Mouse (Mus musculus): Measurements from ENCODE around the gene F13a1.

Gene F13a1

DNA sequence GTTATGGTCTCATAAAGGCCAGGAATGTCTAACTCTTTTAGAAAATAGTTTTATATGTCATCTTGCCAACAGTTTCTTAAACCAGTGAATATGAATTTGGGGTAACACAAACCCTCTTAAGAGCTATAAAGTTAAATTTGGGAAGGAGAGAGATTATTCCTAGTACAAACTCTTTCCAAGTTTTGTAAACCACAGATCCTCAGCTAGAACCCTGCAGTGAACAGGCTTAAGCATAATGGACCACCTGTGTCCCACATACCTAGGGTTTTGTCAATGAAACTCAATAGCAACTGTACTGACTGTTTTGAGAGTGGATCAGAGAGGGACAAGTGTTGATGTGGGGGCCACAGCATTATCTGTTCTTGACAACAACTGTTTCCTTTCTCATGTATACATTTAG, 96.4 kb downstream of the F13a1 start:
- DNase-seq: no peak

DNA sequence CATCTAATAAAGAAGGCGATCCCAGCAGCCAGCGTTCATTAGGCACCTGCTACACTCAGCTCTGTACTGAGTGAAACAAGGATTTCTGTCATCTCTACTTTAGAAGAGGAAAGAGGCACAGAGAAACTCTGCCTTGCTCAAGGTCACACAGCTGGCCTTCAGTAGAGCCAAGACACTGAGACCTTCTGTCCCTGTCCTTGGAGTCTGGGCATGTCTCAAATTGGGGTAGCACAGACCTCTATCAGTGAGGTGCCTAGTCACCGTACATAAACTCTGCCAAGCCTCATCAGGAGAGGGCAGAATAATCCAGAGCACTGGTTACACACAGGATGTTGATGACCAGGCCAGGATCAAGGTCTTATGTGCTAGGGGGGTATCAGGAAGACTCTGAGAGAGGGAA, 108.2 kb downstream of the F13a1 start:
- no peak for DNase-seq

DNA sequence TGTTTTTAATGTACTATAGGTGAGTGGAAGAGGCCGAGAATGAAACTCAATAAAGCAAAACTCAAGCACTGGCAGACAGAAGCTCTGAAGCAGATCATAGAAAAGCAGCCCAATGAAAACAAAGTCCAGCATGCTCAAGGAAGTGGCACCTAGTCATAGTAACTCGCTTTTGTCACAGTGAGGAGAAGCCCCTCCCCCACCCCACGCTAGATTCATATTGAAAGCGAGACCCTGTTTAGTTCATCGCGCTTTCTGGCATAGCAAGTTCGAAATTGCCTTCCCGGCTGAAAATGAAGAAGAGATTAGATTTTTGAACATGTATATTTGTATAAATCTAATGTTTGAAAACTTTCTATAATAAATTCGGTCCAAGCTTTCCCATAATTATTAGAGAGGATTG, 118.0 kb downstream of the F13a1 start:
- no peak for DNase-seq

DNA sequence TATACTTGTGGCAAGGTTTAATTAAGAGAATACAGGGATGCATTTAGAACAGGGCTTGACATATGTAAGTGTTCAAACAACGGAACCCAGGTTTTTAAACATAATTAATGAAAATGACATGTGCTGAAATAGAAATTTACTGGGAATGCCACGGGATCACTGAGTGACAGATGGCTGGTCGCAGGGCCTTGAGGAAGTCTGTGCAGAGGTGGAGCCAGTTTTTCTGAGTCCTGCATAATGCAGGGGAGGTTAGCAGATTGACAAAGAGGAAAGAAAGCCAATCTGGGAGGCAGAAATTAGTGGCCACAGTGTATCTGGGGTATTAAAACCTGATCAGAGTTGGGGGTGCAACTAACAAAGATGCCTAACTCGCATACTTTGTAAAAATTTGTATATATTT, 130.3 kb downstream of the F13a1 start:
- DNase-seq: no peak

DNA sequence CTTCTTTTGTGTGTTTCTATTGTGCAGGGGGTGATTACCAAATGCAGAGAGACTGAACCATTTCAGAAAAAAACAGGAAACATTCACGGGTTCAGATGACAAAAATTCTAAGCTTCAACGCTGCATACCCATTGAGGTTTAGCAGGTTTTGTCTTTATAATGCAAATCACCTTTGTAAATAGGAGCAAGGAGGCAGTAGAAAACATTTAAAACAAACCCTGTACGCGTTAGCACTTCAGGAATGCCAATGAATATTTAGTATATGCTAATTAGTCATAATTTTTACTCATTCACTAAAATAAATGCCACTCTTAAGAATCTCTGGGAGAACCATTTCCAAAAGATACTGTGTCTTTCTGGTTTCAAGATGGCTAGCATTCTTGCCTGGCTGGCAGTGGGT, 146.2 kb downstream of the F13a1 start:
- DNase-seq: no peak

DNA sequence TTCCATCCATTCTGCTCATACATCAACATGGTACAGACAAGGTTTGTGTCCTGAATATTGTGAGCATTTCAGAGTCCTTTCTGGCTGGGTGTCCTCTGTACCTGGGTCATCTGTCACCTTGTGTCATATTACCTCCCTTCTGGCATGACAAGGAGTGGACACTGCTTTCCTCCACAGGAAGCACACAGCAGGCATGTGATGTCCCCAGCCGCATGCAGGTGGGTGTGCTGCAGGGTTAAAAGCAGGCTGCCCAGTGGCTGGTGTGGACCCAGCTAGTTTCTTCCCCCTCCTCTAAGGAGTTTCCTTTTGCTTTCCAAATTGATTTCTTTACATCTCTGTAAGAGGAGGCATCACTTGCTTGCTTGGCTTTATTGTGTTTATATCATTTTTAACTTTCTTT, 146.6 kb downstream of the F13a1 start:
- no peak for DNase-seq

DNA sequence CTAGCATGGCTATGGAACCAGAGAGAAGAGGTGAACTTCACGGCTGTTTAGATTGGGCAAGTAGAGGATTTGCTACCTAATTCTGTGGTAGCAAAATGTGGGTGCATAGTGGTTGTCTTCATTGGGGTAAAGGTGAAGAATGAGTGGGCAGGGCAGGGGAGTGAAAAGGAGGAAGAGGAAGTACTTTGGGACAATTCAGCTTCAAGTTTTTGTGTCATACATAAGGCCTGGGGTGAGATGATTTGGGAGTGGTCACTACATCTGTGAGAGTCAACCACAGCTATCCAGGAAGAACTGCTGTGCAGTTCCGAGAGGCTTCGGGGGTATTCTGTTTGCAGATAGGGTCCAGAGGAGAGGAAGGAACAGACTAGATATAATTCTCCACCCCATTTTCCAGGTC, 148.4 kb downstream of the F13a1 start:
- no peak for DNase-seq

DNA sequence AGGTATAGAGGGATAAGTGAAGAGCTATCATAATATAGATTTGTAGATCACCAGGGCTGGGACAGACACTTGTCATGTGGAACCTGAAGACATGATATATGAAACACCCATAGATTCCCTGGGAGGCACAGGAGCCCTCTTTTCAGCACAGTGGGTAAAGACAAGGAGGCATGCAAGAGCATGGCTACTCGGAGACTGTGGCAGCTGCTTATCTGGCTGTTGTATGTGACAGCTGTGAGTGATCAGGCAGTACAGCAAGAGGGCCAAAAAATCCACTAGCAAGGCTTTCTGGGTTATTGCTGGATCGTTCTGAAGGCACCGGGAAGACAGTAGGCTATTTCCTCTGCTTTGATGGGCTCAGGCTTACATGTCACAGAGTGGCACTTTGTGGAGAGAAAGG, 149.0 kb downstream of the F13a1 start:
- no peak for DNase-seq

DNA sequence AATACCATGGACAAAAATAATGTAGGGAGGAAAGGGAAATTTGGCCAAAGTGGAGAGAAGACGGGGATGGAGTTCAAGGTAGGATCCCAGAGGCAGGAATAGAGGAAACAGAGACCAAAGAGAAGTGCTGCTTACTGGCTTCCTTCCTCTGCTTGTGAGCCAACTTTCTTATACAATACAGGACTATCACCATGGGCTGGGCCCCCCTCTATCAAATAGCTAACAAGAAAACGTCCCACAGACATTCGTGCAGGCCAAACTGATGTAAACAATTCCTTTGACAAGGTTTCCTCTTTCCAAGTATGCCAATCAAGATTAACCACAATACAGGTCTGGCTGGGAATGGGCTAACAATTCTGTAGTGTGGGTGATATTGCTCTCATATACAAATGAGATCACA, 154.0 kb downstream of the F13a1 start:
- no peak for DNase-seq

GRCm38 (mm10) chr13:36893762-36894161, 156.3 kb downstream of the F13a1 start:
- no peak for DNase-seq

DNA sequence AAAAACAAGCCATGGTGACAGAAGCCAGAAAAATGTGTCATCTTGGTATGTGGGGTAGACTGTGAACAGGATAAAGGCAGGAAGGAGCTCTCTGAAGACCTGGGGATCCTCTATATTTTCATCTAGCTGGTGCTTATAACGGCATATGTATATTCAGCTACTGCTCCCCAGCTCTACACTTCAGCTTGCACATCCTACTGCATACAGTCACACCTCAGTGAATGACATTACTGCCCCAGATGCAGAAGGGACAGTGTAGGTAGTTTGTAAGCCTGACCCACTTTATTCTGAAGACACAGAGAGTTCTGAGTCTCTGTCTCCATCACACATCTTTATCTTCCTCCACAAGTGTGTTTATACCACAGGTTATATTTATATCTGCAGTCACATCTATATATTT, 157.8 kb downstream of the F13a1 start:
- DNase-seq: no peak

GRCm38 (mm10) chr13:36885973-36886372, 164.1 kb downstream of the F13a1 start:
- DNase-seq: no peak

DNA sequence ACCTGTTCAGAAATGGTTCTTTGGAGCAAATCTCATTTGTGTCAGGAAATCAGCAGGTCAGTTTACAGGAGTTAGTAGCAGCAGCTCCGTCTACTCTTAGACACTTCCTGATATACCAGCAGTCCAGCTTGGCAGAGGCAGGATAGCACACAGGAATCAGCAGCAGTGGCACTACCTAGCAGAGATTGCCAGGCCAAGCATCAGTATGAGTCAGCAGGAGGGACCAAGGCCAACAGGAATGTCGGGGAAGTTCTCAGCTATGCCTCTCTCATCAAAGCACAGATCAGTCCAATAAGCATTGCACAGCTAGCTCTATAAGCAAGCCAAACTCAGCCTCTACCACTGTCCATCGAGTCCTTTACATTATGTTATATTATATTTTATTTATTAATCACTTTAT, 210.9 kb downstream of the F13a1 start:
- DNase-seq: no peak

Data from kidney, adult 18-20 months (tissue).